Mouse (Mus musculus) liver, embryonic 16.5 days (tissue): ENCODE results near the gene Elf2. TPM values are rescaled to one million over a fixed set of nuclear protein-coding genes. Genes with fewer than 3 reads are reported as not detected.

Source experiments
- ATAC-seq: fragments of 200-750 bp; cut with Nextera tagmentation; 2 replicates; pipeline ENCODE4 v1.8.0; 2017; ENCODE audit warnings: low read depth, mild to moderate bottlenecking, moderate number of reproducible peaks, moderate library complexity
- H3K27ac ChIP-seq: fragments of 300-500 bp; sonication (generic); 2 replicates; pipeline ENCODE4 v1.5.1; 2014; ENCODE audit warnings: mild to moderate bottlenecking, low read length
- H3K27me3 ChIP-seq: fragments of 300-500 bp; sonication (generic); 2 replicates; pipeline ENCODE4 v1.6.1; 2014; ENCODE audit warnings: low read depth, low read length, mixed read lengths; ENCODE audit not compliant: control insufficient read depth, insufficient read depth
- H3K36me3 ChIP-seq: fragments of 300-500 bp; sonication (generic); 2 replicates; pipeline ENCODE4 v1.6.1; 2014; ENCODE audit warnings: mild to moderate bottlenecking; ENCODE audit not compliant: control insufficient read depth, insufficient read depth
- H3K4me1 ChIP-seq: fragments of 300-500 bp; sonication (generic); 2 replicates; pipeline ENCODE4 v1.6.1; 2014; ENCODE audit warnings: low read depth, low read length, mixed read lengths; ENCODE audit not compliant: control insufficient read depth
- H3K4me2 ChIP-seq: fragments of 300-500 bp; sonication (generic); 2 replicates; pipeline ENCODE4 v1.6.1; 2014; ENCODE audit warnings: low read depth, low read length, mixed read lengths
- H3K4me3 ChIP-seq: fragments of 300-500 bp; sonication (generic); 2 replicates; pipeline ENCODE4 v1.5.1; 2014; ENCODE audit warnings: low read depth, mild to moderate bottlenecking, low read length
- H3K9ac ChIP-seq: fragments of 300-500 bp; sonication (generic); 2 replicates; pipeline ENCODE4 v1.6.1; 2014; ENCODE audit warnings: low read depth, low read length
- H3K9me3 ChIP-seq: fragments of 300-500 bp; sonication (generic); replicated peaks from 2 replicates; pipeline ENCODE4 v1.6.1; 2016; ENCODE audit warnings: low read length; ENCODE audit not compliant: control insufficient read depth
- WGBS: fragments of 180-500 bp; shearing (Covaris S2); extraction: QIAGEN DNeasy Blood & Tissue Kit; methylation state at CpG from one replicate; pipeline ENCODE4 v1.1.7; 2014; ENCODE audit not compliant: insufficient replicate concordance; 5-methylcytosine and 5-hydroxymethylcytosine counted together
- polyA plus RNA-seq: library from polyadenylated mRNA; unstranded; fragments of >200 nt; fragmentation: Nextera tagmentation; extraction: Ambion mirVana; gene quantifications from 2 replicates; pipeline ENCODE4 v1.2.1, GENCODE M21; 2015

The Elf2 gene
- polyA plus RNA-seq, 1 experiment from 2014 or later: 19.0 TPM

DNA sequence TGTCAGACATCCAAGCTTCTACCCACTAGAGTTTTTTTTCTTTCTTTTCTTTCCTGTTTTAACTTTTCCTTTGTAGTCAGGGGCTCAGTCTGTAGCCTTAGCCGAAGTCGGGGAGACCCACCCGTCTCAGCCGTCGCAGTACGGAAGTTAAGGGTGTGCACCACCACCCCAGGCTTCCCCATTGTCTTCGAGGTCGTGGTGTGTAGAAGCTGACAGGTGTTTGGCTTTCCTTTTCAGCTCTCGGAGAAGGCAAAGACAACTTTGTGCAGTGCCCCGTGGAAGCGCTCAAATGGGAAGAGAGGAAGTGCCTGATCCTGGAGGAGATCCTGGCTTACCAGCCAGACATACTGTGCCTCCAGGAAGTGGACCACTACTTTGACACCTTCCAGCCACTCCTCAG is 91.0 kb downstream of the Elf2 start:
- Histone ChIP-seq H3K9me3 (no peaks in the 10 kb centered on the region), H3K27me3 (no peaks in the 10 kb centered on the region), H3K9ac (no peak overlapping the region), H3K36me3 (peaks cover 63% of the 10 kb centered on the region), H3K4me1 (no peaks in the 10 kb centered on the region), H3K4me3 (no peak overlapping the region), H3K4me2 (no peak overlapping the region), H3K27ac (no peak overlapping the region)
- WGBS: 78% methylated on average over 11 of the region's 11 CpGs
- ATAC-seq: no peak

DNA sequence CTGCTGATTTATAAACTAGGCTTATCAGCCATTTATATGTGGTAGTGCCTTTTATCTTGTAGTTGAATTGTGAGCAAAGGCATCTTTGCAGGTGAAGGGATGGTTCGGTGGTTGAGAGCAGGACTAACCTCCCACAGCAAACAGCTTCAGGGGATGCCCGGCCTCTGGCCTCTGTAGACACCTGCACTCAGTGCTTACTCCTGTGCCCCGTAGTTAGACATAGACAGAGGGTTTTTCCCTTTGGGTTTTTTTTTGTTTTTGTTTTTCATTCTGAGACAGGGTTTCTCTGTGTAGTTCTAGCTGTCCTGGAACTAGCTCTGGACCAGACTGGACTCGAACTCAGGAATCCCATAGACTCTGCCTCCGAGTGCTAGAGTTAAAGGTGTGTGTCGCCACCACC is 91.9 kb downstream of the Elf2 start:
- Histone ChIP-seq H3K27ac (no peak overlapping the region), H3K4me3 (no peak overlapping the region), H3K36me3 (peaks cover 56% of the 10 kb centered on the region), H3K9me3 (no peaks in the 10 kb centered on the region), H3K27me3 (no peaks in the 10 kb centered on the region), H3K4me2 (no peak overlapping the region), H3K4me1 (no peaks in the 10 kb centered on the region), H3K9ac (no peak overlapping the region)
- ATAC-seq: no peak
- WGBS: 90% methylated on average over 6 of the region's 6 CpGs

DNA sequence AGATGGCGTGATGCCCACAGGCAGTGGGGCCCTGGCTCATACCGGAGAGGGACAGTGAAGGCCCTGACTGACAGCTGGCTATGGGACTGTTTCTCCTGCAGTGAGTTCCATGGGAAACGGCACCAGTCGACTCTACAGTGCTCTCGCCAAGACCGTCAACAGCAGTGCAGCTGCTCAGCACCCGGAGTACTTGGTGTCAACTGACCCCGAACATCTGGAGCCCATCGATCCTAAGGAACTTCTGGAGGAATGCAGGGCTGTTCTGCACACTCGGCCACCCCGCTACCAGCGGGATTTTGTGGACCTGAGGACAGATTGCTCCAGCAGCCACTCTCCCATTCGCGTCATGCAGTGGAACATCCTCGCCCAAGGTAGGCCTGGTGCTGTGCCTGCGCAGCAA is 92.8 kb downstream of the Elf2 start:
- Histone ChIP-seq H3K4me2 (no peak overlapping the region), H3K4me1 (no peaks in the 10 kb centered on the region), H3K9me3 (no peaks in the 10 kb centered on the region), H3K27me3 (no peaks in the 10 kb centered on the region), H3K9ac (no peak overlapping the region), H3K4me3 (no peak overlapping the region), H3K36me3 (peaks cover 47% of the 10 kb centered on the region), H3K27ac (no peak overlapping the region)
- no peak for ATAC-seq
- 88% methylated on average over 16 of the region's 16 CpGs for WGBS

DNA sequence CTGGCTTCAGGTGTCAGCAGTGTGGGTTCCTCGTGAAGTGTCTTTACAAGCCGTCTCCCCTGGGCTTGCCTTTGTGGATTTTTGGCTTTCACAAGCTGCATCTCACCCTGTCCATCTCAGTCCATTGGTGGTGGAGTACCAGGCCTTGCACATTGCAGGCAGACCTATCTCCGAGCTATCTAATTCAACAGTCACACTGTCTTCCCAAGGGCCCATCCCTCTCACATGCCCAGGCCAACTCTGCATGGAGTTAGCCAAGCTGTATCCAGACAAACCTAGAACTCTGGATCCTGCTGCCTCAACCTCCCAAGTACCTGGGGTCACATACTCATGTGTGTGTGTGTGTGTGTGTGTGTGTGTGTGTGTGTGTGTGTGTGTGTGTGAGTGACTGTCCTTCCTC is 100.9 kb downstream of the Elf2 start:
- Histone ChIP-seq H3K27me3 (no peaks in the 10 kb centered on the region), H3K4me3 (no peak overlapping the region)
- WGBS: 86% methylated on average over 3 of the region's 3 CpGs

DNA sequence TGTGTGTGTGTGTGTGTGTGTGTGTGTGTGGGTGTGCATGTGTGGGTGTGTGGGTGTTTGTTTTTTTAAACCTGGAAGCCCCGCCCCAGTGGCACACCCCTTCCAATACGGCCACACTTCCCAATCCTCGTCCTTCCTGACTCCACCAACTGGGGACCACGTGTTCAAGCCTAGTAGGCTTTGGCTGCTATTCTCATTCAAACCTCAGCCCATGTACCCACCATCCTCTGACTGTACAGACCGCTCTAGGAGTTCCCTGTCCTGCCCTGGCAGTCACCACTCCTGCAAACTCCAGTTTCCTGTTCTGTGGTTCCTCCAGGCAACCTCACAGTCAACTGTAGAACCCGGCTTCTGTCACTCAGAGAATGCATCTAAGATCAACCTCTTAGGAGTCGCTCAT is 101.9 kb downstream of the Elf2 start:
- Histone ChIP-seq H3K27ac (no peak overlapping the region), H3K4me1 (peaks cover 28% of the 10 kb centered on the region), H3K9me3 (no peaks in the 10 kb centered on the region), H3K27me3 (no peaks in the 10 kb centered on the region), H3K4me2 (no peak overlapping the region), H3K9ac (no peak overlapping the region), H3K4me3 (no peak overlapping the region), H3K36me3 (peaks cover 8% of the 10 kb centered on the region)
- no peak for ATAC-seq
- WGBS: 43% methylated on average over 7 of the region's 7 CpGs

More for the DNA sequence above, 100.9 kb downstream of the Elf2 start:
- Histone ChIP-seq H3K4me1 (peaks cover 18% of the 10 kb centered on the region), H3K9me3 (no peaks in the 10 kb centered on the region), H3K36me3 (peaks cover 8% of the 10 kb centered on the region), H3K27ac (no peak overlapping the region), H3K4me2 (no peak overlapping the region), H3K9ac (no peak overlapping the region)
- ATAC-seq: no peak

DNA sequence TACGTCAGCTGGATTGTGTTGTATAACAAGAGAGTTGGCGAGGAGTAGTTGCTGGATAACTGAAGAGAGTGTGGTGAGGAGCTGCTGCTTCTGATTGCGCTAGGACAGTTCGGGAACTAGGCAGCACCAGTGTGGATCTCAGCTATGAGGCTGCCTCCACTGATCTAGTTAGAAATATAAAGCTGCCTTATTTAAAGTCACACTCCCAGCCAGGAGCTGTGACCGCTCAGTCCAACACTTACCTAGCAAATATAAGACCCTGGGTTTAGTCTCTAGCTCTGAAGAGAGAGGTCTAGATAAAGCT is 105.8 kb downstream of the Elf2 start:
- H3K36me3 ChIP-seq: peaks cover 10% of the 10 kb centered on the region
- H3K9me3 ChIP-seq: no peaks in the 10 kb centered on the region
- no peaks in the 10 kb centered on the region for H3K27me3 ChIP-seq
- no peak for ATAC-seq
- H3K4me2 ChIP-seq: no peak overlapping the region
- H3K4me3 ChIP-seq: no peak overlapping the region
- 72% methylated on average over 5 of the region's 5 CpGs for WGBS
- peaks cover 65% of the 10 kb centered on the region for H3K4me1 ChIP-seq
- H3K27ac ChIP-seq: no peak overlapping the region
- H3K9ac ChIP-seq: no peak overlapping the region

DNA sequence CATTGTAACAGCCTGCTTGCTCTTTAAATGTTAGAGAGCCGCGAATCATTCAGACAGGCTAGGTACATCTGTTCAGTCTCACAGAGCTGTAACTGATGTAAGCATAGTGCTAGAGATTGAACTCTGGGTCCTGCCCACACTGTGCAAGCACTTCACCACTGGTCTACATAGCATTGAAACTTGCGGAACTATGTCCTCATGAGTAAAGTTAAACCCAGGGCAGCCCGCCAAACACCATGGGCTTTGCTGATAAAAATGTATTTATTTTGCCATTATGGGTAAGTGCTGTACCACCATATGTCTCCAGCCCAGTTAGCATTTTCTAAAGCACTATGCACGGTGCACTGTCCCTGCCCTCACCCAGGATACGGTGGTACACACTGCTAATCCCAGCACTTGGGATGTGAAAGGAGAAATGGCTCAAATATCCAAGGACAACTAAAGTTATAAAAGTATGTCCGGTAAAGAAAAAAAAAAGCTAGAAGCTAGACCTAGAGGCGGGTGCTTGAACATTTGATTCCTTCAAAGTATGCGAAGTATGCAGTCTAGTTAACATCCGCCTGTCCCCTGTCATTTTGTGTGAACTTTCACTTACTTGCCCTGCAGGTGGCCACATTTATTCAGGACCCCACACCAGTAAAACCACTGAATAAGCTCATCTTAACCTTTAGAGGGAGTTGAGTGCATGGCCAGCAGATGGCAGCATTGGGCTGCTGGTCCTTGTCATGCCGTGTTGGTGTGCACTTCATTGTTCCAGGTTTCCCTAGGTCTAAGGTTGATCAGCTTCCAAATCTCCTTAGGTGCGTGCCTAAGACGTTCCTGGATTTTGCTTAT is 106.3 kb downstream of the Elf2 start:
- H3K27me3 ChIP-seq: no peaks in the 10 kb centered on the region
- peak overlapping the region; percentile 3; the same call in 1 of the 2 replicates for H3K4me2 ChIP-seq
- no peak for ATAC-seq
- H3K27ac ChIP-seq: peak overlapping the region; percentile 67
- no peaks in the 10 kb centered on the region for H3K9me3 ChIP-seq
- 46% methylated on average over 13 of the region's 13 CpGs for WGBS
- peaks cover 5% of the 10 kb centered on the region for H3K36me3 ChIP-seq
- H3K4me3 ChIP-seq: no peak overlapping the region
- H3K9ac ChIP-seq: no peak overlapping the region; the same call in 1 of the 2 replicates
- peaks cover 70% of the 10 kb centered on the region for H3K4me1 ChIP-seq

DNA sequence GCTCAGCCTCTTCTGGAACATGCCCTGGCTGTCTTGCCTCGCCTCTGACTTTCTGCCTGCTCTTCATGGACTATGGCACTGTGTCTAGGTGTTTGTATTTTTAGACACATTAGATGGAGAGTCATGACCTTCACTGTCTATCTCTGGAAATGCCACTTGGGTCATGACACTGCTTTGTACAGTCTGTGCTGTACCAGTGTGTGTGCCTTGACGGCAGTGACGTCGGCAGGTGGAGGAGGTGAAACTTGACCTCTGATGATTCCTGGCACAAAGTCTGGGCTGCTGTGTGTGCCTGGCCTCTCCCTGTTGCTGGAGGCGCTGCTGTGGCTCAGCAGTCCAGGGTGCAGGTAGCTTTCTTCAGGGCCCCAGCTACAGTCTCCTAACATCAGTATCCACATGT is 107.0 kb downstream of the Elf2 start:
- peak overlapping the region; percentile 3; the same call in 1 of the 2 replicates for H3K4me2 ChIP-seq
- no peaks in the 10 kb centered on the region for H3K27me3 ChIP-seq
- ATAC-seq: peak; percentile 16
- H3K9me3 ChIP-seq: no peaks in the 10 kb centered on the region
- peaks cover 77% of the 10 kb centered on the region for H3K4me1 ChIP-seq
- H3K9ac ChIP-seq: peak overlapping the region; percentile 40; the same call in 1 of the 2 replicates
- peaks cover 2% of the 10 kb centered on the region; the same call in 1 of the 2 replicates for H3K36me3 ChIP-seq
- H3K27ac ChIP-seq: peak overlapping the region; percentile 67
- WGBS: 68% methylated on average over 5 of the region's 5 CpGs
- no peak overlapping the region for H3K4me3 ChIP-seq

DNA sequence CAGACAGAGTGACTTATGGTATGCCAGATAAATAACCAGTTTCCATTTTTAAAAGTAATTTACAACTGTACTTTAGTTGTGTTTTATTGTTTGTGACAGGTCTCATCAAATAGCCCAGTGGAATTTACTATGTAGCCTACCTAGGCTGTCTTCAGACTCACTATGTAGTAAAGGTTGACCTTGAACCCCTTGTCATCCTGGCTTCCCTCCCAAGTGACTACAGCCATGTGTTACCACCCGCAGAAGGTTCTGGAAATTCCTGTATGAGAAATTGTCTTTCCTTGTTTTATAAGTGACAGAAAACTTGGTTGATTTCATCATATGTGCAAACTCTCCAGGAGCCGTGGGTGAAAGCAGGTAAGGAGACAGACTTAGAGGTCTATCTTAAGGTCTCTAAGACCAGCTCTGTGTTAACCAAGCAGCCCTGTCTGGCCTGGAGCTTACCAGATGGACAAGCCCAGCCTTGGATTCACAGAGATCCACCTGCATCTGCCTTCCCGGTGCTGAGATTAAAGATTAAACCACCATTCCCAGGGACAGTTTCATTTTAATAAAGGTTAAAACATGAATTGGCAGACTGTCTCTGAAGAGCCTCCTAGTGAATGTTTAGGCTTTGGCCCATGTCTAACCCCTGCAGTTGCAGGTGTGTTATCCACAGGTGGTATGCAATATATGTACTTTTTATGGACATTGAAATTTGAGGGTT is 108.1 kb downstream of the Elf2 start:
- H3K4me1 ChIP-seq: peaks cover 84% of the 10 kb centered on the region
- H3K4me2 ChIP-seq: peak overlapping the region; percentile 99
- peaks cover 2% of the 10 kb centered on the region; the same call in 1 of the 2 replicates for H3K36me3 ChIP-seq
- no peaks in the 10 kb centered on the region for H3K27me3 ChIP-seq
- 74% methylated on average over 3 of the region's 3 CpGs for WGBS
- H3K27ac ChIP-seq: peak overlapping the region; percentile 99
- H3K9me3 ChIP-seq: no peaks in the 10 kb centered on the region
- H3K4me3 ChIP-seq: no peak overlapping the region
- H3K9ac ChIP-seq: peak overlapping the region; percentile 64
- ATAC-seq: no peak
